Mouse (Mus musculus) lung, postnatal 10 days (tissue): ENCODE measurements around the gene Dclre1a.
"Not testable (repeated sequence)": the region's sequence is repeated elsewhere in the genome, so short reads cannot be mapped to it uniquely, and the experiment has no call there.

Experiments
- DNase-seq: peaks from one replicate; pipeline ENCODE4 v3.0.0; 2021

Gene Dclre1a

GRCm38 (mm10) chr19:56548230-56549032 lies 409 bp upstream of the Dclre1a start, which contains the start of gene Nhlrc2:
Gene Nhlrc2, plus strand, starts transcription at chr19:56548261.
- DNase-seq, result peak; percentile 94

- no peak for DNase-seq
Observed at GRCm38 (mm10) chr19:56546031-56546430, 2.0 kb downstream of the Dclre1a start.

- DNase-seq, result peak; percentile 70
Observed at GRCm38 (mm10) chr19:56544681-56545388, 3.2 kb downstream of the Dclre1a start.

GRCm38 (mm10) chr19:56543320-56543719 lies 4.7 kb downstream of the Dclre1a start:
- no peak for DNase-seq

GRCm38 (mm10) chr19:56535765-56536164 lies 12.3 kb downstream of the Dclre1a start:
- DNase-seq, result no peak

- DNase-seq, result peak; percentile 73
Observed at GRCm38 (mm10) chr19:56535064-56535463, 13.0 kb downstream of the Dclre1a start.

- no peak for DNase-seq
Observed at GRCm38 (mm10) chr19:56534337-56534736, 13.7 kb downstream of the Dclre1a start.

GRCm38 (mm10) chr19:56533291-56534071 lies 14.5 kb downstream of the Dclre1a start:
- peak; percentile 68 for DNase-seq

GRCm38 (mm10) chr19:56531251-56531650 lies 16.8 kb downstream of the Dclre1a start:
- no peak for DNase-seq

GRCm38 (mm10) chr19:56530529-56530928 lies 17.5 kb downstream of the Dclre1a start:
- not testable (repeated sequence) for DNase-seq

GRCm38 (mm10) chr19:56519408-56519807 lies 28.6 kb downstream of the Dclre1a start:
- not testable (repeated sequence) for DNase-seq

GRCm38 (mm10) chr19:56513527-56513926 lies 34.5 kb downstream of the Dclre1a start:
- DNase-seq, result not testable (repeated sequence)

- DNase-seq, result not testable (repeated sequence)
Observed at GRCm38 (mm10) chr19:56511207-56511606, 36.8 kb downstream of the Dclre1a start.

GRCm38 (mm10) chr19:56503525-56503924 lies 44.5 kb downstream of the Dclre1a start:
- not testable (repeated sequence) for DNase-seq

- DNase-seq, result not testable (repeated sequence)
Observed at GRCm38 (mm10) chr19:56503069-56503468, 45.0 kb downstream of the Dclre1a start.

- not testable (repeated sequence) for DNase-seq
Observed at GRCm38 (mm10) chr19:56494157-56494556, 53.9 kb downstream of the Dclre1a start.

- no peak for DNase-seq
Observed at GRCm38 (mm10) chr19:56489601-56490000, 58.4 kb downstream of the Dclre1a start.

GRCm38 (mm10) chr19:56487339-56487738 lies 60.7 kb downstream of the Dclre1a start:
- DNase-seq, result no peak

- no peak for DNase-seq
Observed at GRCm38 (mm10) chr19:56486926-56487325, 61.1 kb downstream of the Dclre1a start.

GRCm38 (mm10) chr19:56485376-56486271 lies 62.4 kb downstream of the Dclre1a start:
- DNase-seq, result peak; percentile 70

- no peak for DNase-seq
Observed at GRCm38 (mm10) chr19:56484630-56485375, 63.2 kb downstream of the Dclre1a start.
